Mouse (Mus musculus) small intestine, adult 2 months (tissue): ENCODE data around the gene Ssbp2. TPM values are rescaled to one million over a fixed set of nuclear protein-coding genes. Genes with fewer than 3 reads are reported as not detected.

Experiments used
- H3K27ac ChIP-seq: fragments of 200-500 bp; 2 replicates; pipeline ENCODE4 v1.5.1; 2012; ENCODE audit warnings: low read depth, low read length, control low read depth, inconsistent platforms; ENCODE audit not compliant: insufficient read depth
- H3K27me3 ChIP-seq: fragments of 200-500 bp; 2 replicates; pipeline ENCODE4 v1.6.1; 2012; ENCODE audit warnings: mild to moderate bottlenecking, moderate library complexity, low read length, inconsistent platforms; ENCODE audit not compliant: control insufficient read depth, insufficient read depth
- H3K36me3 ChIP-seq: fragments of 200-500 bp; 2 replicates; pipeline ENCODE4 v1.6.1; 2012; ENCODE audit warnings: mild to moderate bottlenecking, low read length, control low read depth, inconsistent platforms; ENCODE audit not compliant: control insufficient read depth, insufficient read depth
- H3K4me1 ChIP-seq: fragments of 200-500 bp; 2 replicates; pipeline ENCODE4 v1.6.1; 2012; ENCODE audit warnings: low read length, inconsistent platforms, mixed read lengths; ENCODE audit not compliant: control insufficient read depth, insufficient read depth, insufficient read length
- H3K4me3 ChIP-seq: fragments of 200-500 bp; 2 replicates; pipeline ENCODE4 v1.5.1; 2012; ENCODE audit warnings: low read depth, mild to moderate bottlenecking, control low read depth, inconsistent platforms, low read length, moderate library complexity
- CTCF ChIP-seq: fragments of 200-500 bp; IDR thresholded peaks from 2 replicates; pipeline ENCODE4 v1.5.1; 2012; ENCODE audit warnings: low read depth, mild to moderate bottlenecking, control low read depth, inconsistent platforms, low read length, moderate library complexity, mixed read lengths; ENCODE audit not compliant: insufficient replicate concordance, insufficient read length; ENCODE audit errors: extremely low read depth
- POLR2A ChIP-seq: fragments of 200-500 bp; IDR thresholded peaks from 2 replicates; pipeline ENCODE4 v1.6.1; 2012; ENCODE audit warnings: low read depth, mild to moderate bottlenecking, control low read depth, inconsistent platforms, low read length, moderate library complexity
- WGBS: fragments of 180-500 bp; shearing (Covaris S2); methylation state at CpG from one replicate; pipeline ENCODE4 v1.1.7; 2018; 5-methylcytosine and 5-hydroxymethylcytosine counted together
- polyA plus RNA-seq: library from polyadenylated mRNA; depleted of rRNA; stranded (reverse); fragments of >200 nt; gene quantifications from 2 replicates; pipeline ENCODE4 v1.2.3, GENCODE M21; 2012

Ssbp2 gene
- polyA plus RNA-seq, 1 experiment, result 4.2 TPM

DNA sequence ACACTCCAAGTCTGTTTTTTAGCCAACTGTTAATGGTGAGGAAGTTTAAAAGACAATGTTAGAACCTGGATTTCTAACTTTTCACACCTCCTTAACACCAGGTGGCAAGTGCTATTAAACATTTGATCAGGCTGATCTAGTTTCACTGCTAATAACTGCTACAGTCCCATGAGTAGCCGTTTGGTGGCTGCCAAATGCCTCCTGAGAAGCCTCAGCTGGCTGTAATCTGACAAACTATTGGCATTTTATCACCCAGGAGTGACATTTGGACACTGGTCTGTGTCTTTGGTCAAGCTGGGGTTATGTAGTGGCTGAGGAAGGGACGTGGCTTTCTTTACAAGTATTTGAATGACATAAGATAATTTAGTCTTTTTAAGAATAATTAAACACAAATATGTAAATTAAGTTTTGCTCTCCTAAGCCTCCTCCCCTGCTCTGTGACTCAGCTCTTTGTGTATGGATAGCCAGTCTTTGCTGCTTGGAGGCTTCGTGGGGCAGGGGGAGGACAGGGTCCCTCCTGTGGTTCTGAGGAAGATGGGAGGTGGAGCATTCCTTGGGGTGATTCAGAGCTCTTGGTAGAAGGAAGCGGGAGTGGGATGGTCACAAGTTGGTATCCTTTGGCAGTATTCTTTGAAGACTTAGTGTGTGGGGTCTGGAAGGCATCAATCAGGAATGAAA is 60.1 kb downstream of the Ssbp2 start:
- H3K27ac ChIP-seq, result no peak overlapping the region
- 43% methylated on average over 4 of the region's 4 CpGs for WGBS
- H3K36me3 ChIP-seq, result no peaks in the 10 kb centered on the region
- TF ChIP-seq CTCF, result no peak
- no peak for TF ChIP-seq POLR2A
- H3K27me3 ChIP-seq, result no peaks in the 10 kb centered on the region
- no peak overlapping the region for H3K4me3 ChIP-seq
- peaks cover 2% of the 10 kb centered on the region; the same call in 1 of the 2 replicates for H3K4me1 ChIP-seq

DNA sequence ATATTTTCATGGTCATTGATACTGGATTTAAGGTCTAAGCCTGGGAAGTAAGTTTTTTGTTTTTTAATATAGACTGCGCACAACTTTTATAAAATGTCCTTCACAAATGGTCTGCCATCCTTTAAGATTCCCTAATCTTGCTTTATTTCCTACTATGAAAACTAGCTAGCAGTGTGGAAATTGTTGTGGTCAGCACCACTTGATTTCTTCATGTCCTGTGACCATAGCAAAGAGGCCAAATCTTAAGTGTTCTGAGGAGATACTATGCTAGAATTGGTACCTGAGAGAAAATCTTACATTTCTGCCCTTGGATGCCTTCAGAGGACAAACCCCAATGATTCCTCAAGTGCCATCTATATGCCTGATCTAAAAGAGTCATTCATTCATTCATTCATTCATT is 60.9 kb downstream of the Ssbp2 start:
- Histone ChIP-seq H3K4me3 (no peak overlapping the region), H3K27me3 (no peaks in the 10 kb centered on the region), H3K27ac (no peak overlapping the region), H3K4me1 (peaks cover 2% of the 10 kb centered on the region; the same call in 1 of the 2 replicates), H3K36me3 (no peaks in the 10 kb centered on the region)
- WGBS, result 94% methylated on average over 1 of the region's 1 CpGs
- TF ChIP-seq CTCF, result no peak
- no peak for TF ChIP-seq POLR2A

- peaks cover 2% of the 10 kb centered on the region; the same call in 1 of the 2 replicates for H3K4me1 ChIP-seq
- H3K27me3 ChIP-seq, result no peaks in the 10 kb centered on the region
- TF ChIP-seq CTCF (no peak), POLR2A (no peak)
- H3K4me3 ChIP-seq, result no peak overlapping the region
- H3K36me3 ChIP-seq, result no peaks in the 10 kb centered on the region
- no peak overlapping the region for H3K27ac ChIP-seq
- 83% methylated on average over 12 of the region's 12 CpGs for WGBS
Measured at GRCm38 (mm10) chr13:91526058-91526457, 66.0 kb downstream of the Ssbp2 start.

GRCm38 (mm10) chr13:91529821-91530220 is 69.7 kb downstream of the Ssbp2 start:
- TF ChIP-seq CTCF (no peak), POLR2A (no peak)
- no peak overlapping the region for H3K4me3 ChIP-seq
- 90% methylated on average over 3 of the region's 3 CpGs for WGBS
- H3K27ac ChIP-seq, result no peak overlapping the region
- no peaks in the 10 kb centered on the region for H3K4me1 ChIP-seq
- no peaks in the 10 kb centered on the region for H3K27me3 ChIP-seq
- 0 out of 2 replicates have a peak, but pooled peaks cover 1% of the 10 kb centered on the region for H3K36me3 ChIP-seq

DNA sequence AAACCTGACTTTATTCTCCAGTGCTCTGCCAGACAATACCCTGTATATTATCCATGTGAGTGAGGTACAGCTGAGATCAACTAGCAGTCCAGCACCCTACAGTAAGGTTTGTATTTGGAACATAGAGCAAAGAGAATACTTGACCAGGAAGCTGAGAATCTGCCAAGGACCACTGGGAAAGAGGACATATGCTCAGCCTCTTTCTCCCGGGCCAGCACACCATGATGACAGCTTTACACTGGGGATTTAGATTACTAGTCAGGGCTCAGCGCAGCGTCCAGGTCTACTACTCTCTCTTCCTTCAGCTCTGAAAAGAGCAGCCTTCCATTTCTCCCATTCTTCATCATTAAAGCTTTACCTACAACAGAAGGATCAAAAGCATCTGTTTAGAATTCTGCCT is 76.6 kb downstream of the Ssbp2 start:
- WGBS, result 80% methylated on average over 3 of the region's 3 CpGs
- TF ChIP-seq POLR2A, result no peak
- no peak for TF ChIP-seq CTCF
- H3K27me3 ChIP-seq, result no peaks in the 10 kb centered on the region
- H3K4me3 ChIP-seq, result no peak overlapping the region
- H3K27ac ChIP-seq, result no peak overlapping the region
- no peaks in the 10 kb centered on the region for H3K4me1 ChIP-seq
- 0 out of 2 replicates have a peak, but pooled peaks cover 1% of the 10 kb centered on the region for H3K36me3 ChIP-seq

DNA sequence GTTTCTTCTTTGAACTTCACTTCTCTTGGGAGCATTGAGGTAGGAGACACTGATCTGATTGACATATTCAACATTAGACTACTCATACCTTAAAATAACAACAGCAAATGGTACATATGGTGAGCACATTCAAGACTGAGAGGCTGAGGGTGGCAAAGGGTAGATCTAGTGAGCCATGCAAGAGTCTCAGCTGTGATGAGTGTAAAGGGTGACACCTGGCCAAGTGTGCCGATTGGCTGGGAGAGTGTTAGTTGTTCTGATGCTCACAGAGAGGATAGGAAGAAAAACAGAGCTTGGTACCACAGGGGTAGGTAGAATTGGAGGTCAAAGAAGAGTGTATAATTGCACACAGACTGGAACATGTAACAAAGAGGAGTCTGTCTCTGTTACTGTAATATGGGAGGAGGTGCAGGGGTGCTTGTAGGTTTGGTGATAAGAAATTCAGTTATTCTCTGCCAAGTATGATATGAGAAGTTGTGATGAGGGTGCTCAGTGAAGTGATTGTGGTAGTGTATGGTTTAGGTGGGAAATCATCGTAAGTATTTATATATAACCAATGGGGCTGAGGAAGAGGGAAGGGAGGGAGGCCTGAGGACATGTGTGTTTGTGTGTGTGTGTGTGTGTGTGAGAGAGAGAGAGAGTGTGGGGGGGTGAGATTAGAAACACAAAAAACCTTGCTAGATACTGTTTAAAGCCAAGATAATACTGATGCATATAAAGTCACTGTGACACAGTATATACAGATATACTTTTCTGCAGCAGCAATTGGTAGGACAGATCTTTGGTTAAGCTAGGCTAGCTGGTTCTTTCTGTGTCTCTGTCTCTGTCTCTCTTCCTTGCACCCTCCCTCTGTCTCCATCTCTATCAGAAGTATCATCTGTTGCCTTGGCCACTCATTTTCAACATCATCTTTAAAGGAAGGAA is 80.3 kb downstream of the Ssbp2 start:
- H3K4me3 ChIP-seq, result no peak overlapping the region
- H3K36me3 ChIP-seq, result no peaks in the 10 kb centered on the region
- H3K4me1 ChIP-seq, result no peaks in the 10 kb centered on the region
- TF ChIP-seq POLR2A (no peak), CTCF (no peak)
- no peaks in the 10 kb centered on the region for H3K27me3 ChIP-seq
- H3K27ac ChIP-seq, result no peak overlapping the region
- WGBS, result 61% methylated on average over 2 of the region's 2 CpGs

DNA sequence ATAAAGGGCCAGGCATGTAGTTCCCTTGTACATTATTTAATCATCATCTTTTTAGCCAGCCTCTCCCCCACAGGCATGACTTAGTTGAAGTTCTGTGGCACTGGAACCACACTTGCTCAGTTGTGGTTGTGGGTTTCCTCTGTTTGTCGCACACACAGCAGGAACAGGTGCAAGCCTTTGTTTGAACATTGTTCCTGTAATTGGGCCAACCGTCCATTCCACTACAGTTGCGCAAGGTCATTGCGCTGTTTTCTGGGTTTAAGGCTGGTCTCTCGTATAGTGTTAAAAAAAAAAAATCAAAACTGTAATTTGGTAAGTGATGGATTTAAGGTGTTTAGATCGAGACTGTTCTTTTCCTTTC is 81.0 kb downstream of the Ssbp2 start:
- H3K27me3 ChIP-seq, result no peaks in the 10 kb centered on the region
- no peak overlapping the region for H3K27ac ChIP-seq
- TF ChIP-seq CTCF, result no peak
- TF ChIP-seq POLR2A, result no peak
- no peaks in the 10 kb centered on the region for H3K4me1 ChIP-seq
- no peak overlapping the region for H3K4me3 ChIP-seq
- 58% methylated on average over 6 of the region's 6 CpGs for whole genome bisulfite sequencing
- H3K36me3 ChIP-seq, result no peaks in the 10 kb centered on the region
